Mouse (Mus musculus): Measurements from ENCODE around the gene Ccl7.
A peak's percentile ranks its signal among the peaks of the same experiment; 100 is the strongest.

Ccl7 gene

DNA sequence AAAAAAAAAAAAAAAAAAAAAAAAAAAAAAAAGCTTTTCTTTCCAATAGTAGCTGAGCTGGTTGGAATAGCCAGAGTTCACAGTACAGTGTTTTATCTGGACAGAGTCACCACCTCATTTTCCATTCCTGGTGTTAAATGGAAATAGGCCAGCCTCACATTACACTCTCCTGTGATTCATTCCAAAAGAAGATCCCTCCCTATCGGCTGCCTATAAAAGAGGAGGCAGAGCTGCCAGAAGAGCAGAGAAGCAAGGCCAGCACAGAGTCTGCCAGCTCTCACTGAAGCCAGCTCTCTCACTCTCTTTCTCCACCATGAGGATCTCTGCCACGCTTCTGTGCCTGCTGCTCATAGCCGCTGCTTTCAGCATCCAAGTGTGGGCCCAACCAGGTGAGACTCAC, at the start of gene Ccl7:
TSS of gene Ccl7 (plus strand) at position 242 of the 400 bp plus-strand sequence.
- DNase-seq = no peak

DNA sequence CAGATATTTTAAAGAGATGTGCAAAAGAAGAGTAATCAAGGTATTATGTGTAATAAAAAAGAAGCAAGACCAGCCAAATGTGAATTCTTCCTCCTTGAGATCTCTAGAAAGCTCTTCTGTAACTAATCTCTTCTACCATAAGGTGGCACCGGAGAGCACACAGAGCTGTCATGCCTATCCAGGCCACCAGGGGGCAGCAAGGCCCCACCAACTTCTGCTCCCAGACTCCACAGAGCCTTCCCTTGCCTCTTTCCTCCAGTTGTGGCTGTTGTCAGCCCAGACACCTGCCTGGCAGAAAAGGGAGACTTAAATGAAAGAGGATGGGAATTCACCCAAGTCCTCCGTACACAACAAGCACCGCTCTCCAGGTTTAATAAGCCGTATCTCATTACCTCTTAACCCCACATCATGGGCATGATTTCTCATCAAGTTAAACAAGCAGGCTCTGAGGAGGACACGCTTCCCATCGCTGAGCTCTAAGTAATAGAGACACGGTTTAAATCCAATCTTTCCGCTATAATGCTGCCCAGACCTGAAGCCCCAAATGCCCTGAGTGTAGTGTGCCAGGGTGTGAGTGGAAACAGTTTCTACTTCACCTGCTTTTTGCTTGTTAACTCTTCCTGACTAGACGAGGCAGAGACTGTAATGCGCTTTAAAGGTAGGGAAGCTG, 49.2 kb upstream of the Ccl7 start:
- peak; percentile 69 for DNase-seq

DNA sequence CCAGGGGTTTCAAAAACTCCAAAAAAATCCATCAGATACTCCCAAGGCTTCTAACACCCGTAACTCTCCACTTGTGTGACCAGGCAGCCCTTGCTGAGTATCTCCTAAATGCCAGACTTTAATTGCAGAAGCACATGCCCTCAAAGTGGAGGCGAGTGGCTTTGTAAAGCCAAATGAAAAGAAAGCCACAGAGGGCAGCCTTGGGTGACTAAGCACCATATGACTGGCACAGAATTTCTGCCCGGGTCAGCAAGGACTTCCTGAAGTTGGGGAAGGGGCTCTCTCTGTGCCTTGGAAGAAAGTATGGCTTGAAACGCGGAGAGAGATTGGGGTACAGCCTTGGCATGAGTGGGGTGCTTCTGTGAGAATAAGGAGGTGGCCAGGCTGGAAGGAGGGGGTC, 48.4 kb upstream of the Ccl7 start:
- DNase-seq = no peak

DNA sequence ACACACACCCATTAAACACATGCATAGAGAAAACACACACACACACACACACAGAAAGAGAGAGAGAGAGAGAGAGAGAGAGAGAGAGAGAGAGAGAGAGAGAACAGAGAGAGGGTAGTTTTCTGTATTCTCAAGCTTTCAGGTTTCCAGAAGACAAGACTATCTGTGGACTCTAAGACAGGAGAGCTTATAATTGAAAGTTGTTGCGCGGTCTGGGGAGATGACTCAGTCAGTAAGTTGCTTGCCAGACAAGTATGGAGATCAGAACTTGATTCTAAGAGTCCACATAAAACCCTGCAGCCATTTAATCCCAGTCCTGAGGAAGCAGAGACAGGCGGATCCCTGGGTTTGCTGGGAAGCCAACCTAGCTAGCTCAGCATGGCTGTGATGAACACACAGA, 46.9 kb upstream of the Ccl7 start:
- no peak for DNase-seq

DNA sequence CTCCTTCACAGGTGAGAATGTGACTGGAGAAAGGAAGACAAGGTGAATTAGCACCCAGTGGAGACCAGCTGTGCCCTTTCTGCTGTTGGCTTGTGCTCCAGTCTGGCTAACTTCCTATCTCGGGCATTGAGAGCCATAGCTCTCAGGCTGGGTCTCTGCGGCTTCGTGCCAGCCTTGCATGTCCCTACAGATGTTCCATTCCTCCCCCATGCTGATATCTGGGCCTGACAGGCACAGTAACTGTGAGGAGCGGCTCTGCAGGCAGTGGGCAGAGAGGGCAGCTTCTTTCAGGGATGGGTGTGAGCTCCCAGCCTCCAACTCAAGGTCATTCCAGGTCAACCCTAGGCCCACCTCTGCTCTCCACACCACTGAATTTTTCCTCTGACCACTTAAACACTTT, 46.0 kb upstream of the Ccl7 start:
- DNase-seq = no peak

DNA sequence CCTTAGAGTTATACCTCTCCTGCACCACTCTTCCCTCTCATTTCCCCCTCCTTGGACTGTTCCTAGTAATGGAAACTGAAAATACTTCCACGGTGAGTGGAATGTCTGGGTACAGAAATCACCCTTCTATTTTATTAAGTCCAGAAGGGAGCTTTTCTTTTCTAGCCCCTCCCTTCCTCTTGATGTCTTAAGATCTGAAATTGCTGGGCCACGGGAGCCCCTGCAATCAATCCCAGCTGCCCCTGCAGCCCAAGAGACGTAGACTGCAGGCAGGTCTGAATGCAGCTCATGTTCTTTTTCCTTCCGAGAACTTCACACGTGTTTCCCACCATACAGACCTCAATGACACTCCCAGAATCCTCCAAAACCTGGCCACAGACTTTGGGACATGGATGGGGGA, 44.9 kb upstream of the Ccl7 start:
- no peak for DNase-seq

DNA sequence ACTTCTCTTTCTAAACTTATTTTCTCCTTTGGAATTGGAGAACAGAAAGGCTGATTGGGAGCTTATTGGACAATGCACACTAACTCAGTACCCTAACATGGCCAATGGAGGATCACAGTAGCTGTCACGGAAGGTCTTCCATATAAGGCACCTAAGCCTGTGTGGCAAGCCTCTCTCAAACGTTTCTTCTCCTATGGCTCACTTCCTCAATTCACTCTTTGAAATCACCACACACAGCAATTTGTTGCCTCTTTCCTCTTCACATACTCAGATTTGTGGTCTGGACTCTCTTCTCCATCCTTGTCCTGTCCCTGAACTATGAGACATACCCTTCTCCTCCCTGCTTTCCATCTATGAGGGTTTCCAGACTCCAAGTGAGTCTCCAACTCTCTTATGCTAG, 40.7 kb upstream of the Ccl7 start:
- DNase-seq = no peak

DNA sequence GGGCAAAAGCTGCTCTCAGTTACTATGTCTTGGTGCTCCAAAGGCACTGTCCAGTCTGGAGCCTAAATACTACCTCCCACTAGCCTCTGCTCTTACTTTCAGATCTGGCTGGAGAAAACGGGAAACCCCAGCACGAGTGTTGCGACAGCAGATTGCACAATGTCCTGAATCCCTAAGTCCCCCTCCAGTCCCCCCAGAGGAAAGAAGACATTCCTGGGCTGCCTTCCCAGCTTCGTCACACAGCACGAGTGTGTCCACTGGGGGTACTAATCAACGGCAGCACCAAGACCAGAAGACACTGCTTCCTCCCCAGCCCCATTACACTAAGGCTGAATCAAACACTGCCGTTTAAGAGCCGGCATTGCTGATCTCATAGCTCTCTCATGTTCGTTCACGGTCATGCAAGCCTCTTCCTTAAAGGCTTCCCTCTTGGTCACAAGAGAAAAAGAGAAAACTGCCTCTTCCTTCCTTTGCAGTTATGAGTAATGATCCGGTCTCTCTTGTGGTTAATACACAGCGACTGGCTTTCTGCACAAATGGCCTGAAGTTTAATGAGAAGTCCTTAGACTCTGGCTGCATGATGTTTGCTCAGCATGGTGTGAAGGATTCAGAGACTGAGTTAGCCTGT, 38.6 kb upstream of the Ccl7 start:
- DNase-seq = no peak

DNA sequence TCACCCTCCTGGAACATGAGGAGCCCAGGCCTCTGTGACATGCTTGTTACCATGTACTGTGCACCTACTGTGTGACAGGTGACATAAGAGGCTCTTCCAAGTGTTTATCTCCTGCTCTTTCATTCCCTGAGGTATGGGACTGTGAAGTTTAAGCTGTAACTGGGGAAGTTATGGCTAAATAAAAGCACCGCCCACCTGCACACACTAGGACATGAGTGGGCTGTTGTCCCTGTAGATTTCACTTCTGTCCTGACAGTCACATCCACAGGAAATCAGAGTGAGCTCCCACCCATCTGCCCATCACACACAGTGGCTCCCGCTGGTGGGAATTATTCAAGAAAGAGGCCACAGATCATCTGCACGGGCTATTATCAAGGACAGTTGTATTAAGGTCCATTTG, 35.4 kb upstream of the Ccl7 start:
- DNase-seq = no peak

DNA sequence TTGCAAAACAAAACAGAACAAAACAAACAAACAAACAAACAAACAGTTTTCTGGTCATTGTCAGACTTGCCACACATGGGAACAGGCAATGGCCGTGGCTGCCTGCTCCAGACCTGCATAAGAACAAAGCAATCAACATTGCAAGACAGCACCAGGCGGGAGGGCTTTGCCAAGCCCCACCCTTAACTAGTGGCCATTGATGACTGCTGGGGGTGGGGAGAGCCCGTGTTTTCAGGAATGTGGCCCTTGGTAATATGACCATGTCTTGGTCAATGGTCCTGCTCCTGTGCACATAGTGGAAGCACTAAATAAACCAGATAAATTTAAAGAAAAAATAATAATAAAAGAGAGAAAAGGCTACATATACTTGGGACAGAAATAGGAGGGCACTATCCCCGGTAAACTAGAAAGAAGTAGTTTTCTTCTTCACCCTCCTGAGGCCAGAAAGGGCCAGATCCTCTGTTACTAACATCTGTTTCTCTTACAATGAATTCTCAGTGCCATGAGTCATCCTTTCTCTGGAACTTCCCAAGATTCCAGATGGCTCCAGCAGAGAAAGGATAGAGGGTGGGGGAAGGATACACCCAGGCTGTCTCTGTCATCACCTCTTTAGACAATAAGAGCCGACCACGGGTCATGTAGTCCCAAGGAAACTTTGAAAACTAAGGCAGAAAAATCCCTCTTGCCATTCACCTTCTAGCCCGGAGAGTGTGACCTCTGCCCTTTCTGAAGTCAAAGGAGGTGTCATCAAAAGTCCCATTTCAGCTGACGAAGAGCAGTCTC, 33.9 kb upstream of the Ccl7 start:
- DNase-seq = no peak

DNA sequence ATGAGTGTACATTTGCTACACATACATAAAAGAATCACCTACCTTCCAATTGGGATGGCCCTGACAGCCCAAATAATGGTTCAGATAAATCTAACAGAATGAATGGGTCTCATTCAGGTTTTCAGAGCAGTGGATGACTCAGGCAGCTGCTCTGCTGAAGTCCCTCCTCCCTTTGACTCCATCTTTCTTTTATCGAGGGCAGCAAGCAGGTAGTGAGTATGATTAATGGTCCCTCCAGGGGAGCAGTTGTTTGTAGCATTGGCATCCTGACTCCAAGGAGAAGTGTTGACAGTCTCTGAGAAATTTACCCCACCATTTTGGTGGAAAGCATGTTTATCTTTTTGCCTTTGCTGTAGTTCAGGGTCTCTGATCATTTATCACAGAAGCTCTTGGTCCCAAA, 31.8 kb upstream of the Ccl7 start:
- no peak for DNase-seq

DNA sequence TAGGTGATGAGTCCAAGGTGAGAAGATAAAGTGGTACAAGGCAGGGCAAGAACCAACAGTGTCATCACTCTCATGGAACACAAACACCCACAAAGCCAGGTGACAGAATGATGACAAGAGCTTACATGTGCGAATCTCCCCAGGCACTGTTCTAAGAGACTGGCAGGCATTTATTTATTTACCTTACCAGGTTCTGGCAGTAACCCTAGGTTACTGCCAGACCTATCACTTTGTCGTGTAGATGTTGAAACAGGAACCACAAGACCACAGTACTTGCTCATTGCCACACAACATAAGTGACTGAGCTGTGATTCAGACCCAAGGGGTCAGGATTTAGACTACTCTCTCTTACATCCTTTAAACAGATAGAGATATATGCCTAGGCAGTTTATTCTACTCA, 30.4 kb upstream of the Ccl7 start:
- no peak for DNase-seq

DNA sequence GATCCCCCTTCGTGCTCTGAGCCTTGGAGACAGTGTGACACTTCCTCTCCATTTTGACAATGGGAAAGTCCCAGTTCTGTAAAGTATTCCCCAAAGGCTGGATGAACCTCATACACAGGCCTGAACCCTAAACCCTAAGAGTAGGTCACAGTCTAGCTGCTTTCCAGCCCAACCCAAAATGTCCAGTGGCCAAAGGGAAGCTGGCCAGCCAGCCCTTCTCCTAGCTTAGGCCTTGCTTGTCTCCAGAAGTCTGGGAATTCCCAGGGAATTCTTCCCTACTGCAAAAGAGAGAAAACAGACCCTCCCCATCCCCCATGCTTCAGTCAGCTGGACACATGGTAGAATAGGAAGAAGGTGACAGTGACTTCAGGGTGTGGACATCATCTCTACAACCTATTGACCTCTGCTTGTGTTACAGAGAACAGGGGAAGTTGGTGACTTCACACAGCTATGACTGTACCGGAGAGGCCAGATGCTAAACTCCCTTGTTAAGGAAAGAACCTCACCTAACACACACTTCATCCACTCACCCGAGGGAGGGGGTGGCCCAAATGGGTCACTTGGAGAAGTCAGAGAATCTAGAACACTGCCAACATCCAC, 29.2 kb upstream of the Ccl7 start:
- DNase-seq = no peak

DNA sequence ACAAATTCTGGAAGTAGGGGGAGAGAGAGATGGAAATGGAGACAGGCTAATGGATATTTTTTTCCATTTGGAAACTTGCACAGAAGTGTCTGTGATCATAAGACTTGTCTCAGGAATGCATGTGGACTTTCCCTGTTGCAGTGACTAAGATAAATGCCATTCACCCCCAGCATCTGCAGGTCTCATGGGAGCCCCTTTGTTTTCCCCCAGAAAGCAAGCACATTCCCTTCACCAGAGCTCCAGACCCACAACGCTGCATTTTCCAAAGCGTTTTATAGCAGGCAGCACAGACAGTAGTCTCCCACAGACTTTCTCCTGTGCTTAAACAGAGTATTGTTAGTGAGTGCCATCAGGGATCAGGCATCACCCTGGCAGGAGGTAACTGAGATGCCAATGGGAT, 26.1 kb upstream of the Ccl7 start:
- DNase-seq = no peak

DNA sequence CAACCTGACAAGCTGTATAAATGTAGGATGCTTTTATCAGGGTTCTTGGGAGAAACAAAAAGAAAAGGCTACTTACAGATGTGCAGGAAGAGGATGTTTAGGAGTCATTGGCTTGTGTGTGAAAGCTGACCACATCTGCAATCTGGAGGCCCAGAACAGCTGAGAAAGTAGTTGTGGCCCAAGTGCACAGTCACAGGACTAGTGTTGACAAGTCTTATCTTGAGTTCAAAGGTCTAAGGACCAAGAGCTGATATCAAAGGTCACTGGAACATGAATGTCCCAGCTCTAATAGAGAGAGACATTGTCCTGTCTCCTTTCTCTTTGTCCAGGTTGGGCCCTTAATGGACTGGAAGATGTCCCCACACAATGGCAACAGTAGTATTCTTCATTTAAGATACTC, 25.7 kb upstream of the Ccl7 start:
- no peak for DNase-seq

DNA sequence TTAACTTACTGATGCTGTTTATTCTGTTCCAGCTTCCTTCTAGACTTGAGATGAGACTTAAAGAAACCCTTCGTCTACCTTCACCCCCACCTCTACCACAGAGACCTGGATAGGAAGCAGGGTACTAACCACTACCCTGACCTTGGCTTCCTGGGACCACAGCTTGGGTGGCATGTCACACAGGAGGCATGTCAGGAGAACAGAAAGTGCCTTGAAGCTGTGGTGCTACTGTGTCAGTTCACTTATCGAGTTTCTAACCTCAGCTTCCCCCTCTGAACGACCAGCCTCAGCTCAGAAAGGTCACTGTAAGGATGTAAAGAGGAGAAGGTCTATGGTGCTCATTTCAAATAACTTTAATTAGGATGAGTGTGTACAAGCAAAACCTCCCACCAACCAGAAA, 24.1 kb upstream of the Ccl7 start:
- DNase-seq = no peak

DNA sequence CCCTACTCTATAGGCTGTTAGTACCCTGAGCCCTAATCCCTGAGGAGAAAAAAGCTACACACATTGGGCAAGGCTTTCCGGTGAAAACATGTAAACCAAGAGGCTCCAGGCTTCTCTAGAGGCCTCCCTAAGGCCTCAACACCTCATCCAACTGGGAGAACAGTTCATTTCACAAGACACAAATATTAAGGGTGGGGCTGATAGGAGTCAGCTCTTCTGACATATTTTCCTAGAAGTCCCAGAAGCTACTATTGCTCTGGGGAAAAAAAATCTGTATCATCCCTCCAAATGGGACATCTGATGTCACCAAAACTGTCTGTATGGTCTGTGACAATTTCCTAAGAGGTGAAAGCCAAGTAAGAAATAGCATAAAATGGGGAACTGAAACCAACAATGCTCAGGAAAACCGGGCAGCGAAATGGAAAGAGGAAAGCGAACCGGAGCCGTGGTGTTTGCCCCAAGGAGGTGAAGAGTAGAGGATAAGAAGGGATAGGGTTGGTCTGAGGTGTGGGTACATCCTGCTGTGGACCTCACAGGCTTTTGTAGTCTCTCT, 22.9 kb upstream of the Ccl7 start:
- no peak for DNase-seq

DNA sequence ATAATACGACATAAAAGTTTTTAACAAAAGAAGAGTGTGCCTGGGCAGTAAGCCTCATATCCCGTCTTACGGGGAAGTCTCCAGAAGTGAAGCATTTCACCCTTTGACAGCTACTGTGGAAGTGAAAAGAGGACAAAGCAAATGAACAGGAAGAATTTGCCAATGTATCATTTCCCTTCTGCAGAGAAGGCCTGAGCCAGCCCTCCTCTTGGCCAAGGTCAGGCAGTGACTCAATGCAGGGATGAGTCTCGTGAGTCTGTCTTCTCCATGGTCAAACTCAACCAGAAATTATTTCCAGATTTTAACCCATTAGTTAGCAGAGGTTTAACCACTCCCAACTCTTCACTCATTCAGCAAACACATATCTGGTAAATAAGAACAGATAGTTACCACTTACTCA, 21.7 kb upstream of the Ccl7 start:
- no peak for DNase-seq

DNA sequence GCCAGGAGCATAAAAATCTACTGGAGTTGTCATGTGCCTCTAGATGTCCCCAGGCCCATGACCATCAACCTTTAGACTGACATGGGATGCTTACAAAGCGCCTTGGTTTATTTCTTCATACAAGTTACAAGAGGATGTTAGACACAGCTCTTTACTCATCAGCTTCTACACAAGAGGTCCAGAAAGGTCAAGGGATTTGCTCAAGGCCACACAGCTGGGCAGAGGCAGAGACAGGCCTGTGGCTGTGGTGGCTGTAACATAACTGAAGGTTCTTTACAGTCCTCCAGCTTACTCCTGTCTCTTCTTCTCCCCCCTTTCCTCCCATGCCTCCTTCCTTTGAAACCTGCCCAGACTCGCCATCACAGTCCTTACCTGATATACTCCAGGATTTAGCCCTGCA, 15.3 kb upstream of the Ccl7 start:
- no peak for DNase-seq

DNA sequence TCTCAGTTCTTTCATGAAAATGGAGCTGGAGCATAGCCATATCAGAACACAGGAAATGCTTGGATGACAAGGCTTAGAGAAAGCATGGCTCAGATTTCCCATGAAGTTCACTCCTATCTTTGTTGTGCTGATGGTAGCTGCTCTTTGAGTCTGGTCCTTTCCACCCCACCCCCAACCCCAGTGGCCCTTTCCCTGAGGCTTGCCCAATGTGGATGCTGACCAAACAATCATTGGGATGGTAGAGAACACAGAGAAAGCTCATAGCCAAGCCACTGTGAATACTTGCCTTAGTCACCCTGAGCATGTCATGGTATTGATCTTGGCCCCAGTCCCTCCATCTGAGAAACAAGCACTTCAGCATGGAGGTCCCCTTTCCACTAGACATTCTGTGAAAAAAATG, 13.4 kb upstream of the Ccl7 start:
- DNase-seq = no peak

DNA sequence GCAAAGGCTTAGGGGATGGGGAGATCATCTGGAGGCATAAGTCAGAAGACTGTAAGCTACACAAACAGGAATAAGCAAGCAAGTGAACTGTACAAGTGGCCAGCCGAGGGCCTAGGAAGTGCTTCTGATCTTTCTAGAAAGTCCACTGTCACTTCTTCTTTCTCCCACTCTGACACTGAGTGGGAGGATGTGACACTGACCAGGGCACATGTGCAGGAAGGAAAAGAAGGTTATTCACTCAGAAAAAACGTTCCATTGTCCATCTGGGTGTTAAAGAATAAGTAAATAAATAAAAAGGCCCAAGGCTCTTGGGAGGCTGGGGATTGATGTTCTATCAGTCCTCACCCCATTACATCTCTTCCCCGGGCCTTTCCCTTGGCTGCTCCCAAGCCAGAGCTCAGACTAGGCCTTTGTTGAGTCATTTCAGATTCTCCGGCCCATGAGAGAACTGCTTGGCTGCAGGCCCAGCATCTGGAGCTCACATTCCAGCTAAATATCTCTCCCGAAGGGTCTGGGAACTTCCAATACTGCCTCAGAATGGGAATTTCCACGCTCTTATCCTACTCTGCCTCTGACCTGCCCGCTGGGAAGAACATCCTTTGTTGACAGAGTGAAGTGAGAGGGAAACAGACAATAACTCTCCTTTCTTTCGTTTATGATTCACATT, 12.7 kb upstream of the Ccl7 start:
- no peak for DNase-seq

DNA sequence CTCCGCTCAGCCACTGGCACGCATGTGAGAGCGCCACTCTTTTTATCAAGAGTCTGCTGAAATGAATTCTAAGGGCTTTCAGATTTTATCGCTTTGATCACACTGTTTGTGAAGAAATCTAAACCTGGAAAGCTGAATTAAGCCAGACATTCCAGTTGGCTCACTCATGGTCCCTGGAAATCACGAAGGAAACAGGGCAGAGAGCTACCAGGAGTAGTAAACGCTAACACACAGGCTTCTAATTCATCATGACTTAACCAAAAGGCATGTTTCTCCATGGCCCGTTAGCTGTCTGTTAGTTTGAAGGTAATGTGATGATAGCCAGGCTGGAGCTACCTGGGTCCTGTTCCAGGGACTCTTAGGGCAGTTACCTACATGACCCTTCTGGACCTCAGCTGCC, 11.1 kb upstream of the Ccl7 start:
- no peak for DNase-seq

DNA sequence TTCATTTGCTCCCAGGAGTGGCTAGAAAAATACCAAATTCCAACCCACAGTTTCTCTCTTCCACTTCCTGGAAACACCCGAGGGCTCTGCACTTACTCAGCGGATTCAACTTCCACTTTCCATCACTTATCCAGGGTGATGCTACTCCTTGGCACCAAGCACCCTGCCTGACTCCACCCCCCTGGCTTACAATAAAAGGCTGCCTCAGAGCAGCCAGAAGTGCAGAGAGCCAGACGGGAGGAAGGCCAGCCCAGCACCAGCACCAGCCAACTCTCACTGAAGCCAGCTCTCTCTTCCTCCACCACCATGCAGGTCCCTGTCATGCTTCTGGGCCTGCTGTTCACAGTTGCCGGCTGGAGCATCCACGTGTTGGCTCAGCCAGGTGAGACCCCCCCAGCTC, 10.2 kb upstream of the Ccl7 start, which contains the start of gene Ccl2:
TSS of gene Ccl2 (plus strand) at position 216 of the 400 bp plus-strand sequence.
- DNase-seq = peak; percentile 8

Data from thymus, postnatal 4 days (tissue).